Comparison of ENCODE assay signal across 8 mouse cellular contexts in genomic region chr7:16405516-16406351, GRCm38 (mm10). TPM values are rescaled to one million over a fixed set of nuclear protein-coding genes. Genes with fewer than 3 reads are reported as not detected.
A peak's percentile ranks its signal among the peaks of the same experiment; 100 is the strongest.
DNase-seq lines count a peak whose midpoint lies in the region; ATAC-seq and TF ChIP-seq lines count a peak whose summit lies in the region.

No protein-coding gene starts in this region.

- peak overlapping the region; percentile 7 for H3K4me2 ChIP-seq in embryonic facial prominence, embryonic 12.5 days (replicated peaks)
- peak overlapping the region; percentile 9; the same call in 1 of the 2 replicates for H3K4me2 ChIP-seq in midbrain, postnatal 0 days (ENCODE audit: low read depth, low read length, poor library complexity, severe bottlenecking)

- no peak for ATAC-seq in embryonic facial prominence, embryonic 12.5 days (ENCODE audit: insufficient number of reproducible peaks, insufficient read depth, low FRiP score, low TSS enrichment)
- ATAC-seq in midbrain, postnatal 0 days (ENCODE audit: low FRiP score): no peak

- H3K9ac ChIP-seq in embryonic facial prominence, embryonic 12.5 days: peak overlapping the region; percentile 17; the same call in 1 of the 2 replicates
- peak overlapping the region; percentile 45 for H3K9ac ChIP-seq in heart, adult 2 months (ENCODE audit: low read depth, low read length)
- H3K9ac ChIP-seq in liver, adult 2 months (ENCODE audit: low read depth, low read length): peak overlapping the region; percentile 16
- peak overlapping the region; percentile 9; the same call in 1 of the 2 replicates for H3K9ac ChIP-seq in midbrain, postnatal 0 days (replicated peaks; ENCODE audit: low read length, poor library complexity, severe bottlenecking)

- TF ChIP-seq POLR2A in heart, adult 2 months (IDR thresholded peaks at IDR 0.05; ENCODE audit: insufficient read depth, low read depth, low read length): peak; percentile 72
- TF ChIP-seq POLR2A in liver, adult 2 months (IDR thresholded peaks at IDR 0.05; ENCODE audit: extremely low read depth, insufficient read depth, low read length): no peak

- H3K4me3 ChIP-seq in embryonic facial prominence, embryonic 12.5 days: 0 out of 2 replicates have a peak overlapping the region, but pooled peaks have one; percentile 5
- H3K4me3 ChIP-seq in heart, adult 2 months: no peak overlapping the region; the same call in 1 of the 2 replicates
- no peak overlapping the region for H3K4me3 ChIP-seq in liver, adult 2 months (ENCODE audit: insufficient read depth, low read depth, low read length)
- no peak overlapping the region for H3K4me3 ChIP-seq in midbrain, postnatal 0 days (ENCODE audit: low read depth, low read length)

- peak; percentile 66 for TF ChIP-seq EP300 in heart, adult 2 months (IDR thresholded peaks at IDR 0.05; ENCODE audit: insufficient read depth, low read depth, low read length)

- H3K79me2 ChIP-seq in heart, adult 2 months (replicated peaks; ENCODE audit: control insufficient read depth, insufficient read depth, low read length): no peaks in the 10 kb centered on the region; the same call in 1 of the 2 replicates
- peaks cover 6% of the 10 kb centered on the region for H3K79me2 ChIP-seq in liver, adult 2 months (ENCODE audit: control insufficient read depth, insufficient read depth, low read length)

- no peaks in the 10 kb centered on the region for H3K9me3 ChIP-seq in embryonic facial prominence, embryonic 12.5 days
- no peaks in the 10 kb centered on the region for H3K9me3 ChIP-seq in midbrain, postnatal 0 days (ENCODE audit: low read length)

- 65% methylated on average over 11 of the region's 11 CpGs for WGBS in embryonic facial prominence, embryonic 12.5 days
- WGBS in heart, adult 2 months: 13% methylated on average over 11 of the region's 11 CpGs
- WGBS in liver, adult 2 months: 2% methylated on average over 11 of the region's 11 CpGs
- WGBS in midbrain, postnatal 0 days: 66% methylated on average over 11 of the region's 11 CpGs

- peaks cover 30% of the 10 kb centered on the region for H3K4me1 ChIP-seq in embryonic facial prominence, embryonic 12.5 days
- H3K4me1 ChIP-seq in heart, adult 2 months (ENCODE audit: control insufficient read depth, insufficient read depth, low read length): peaks cover 25% of the 10 kb centered on the region
- peaks cover 28% of the 10 kb centered on the region for H3K4me1 ChIP-seq in liver, adult 2 months (ENCODE audit: control insufficient read depth, insufficient read depth, low read length)
- H3K4me1 ChIP-seq in midbrain, postnatal 0 days (ENCODE audit: insufficient read depth, low read length): peaks cover 9% of the 10 kb centered on the region; the same call in 1 of the 2 replicates

- peak overlapping the region; percentile 80 for H3K27ac ChIP-seq in embryonic facial prominence, embryonic 12.5 days
- peak overlapping the region; percentile 100 for H3K27ac ChIP-seq in heart, adult 2 months
- H3K27ac ChIP-seq in liver, adult 2 months (replicated peaks; ENCODE audit: insufficient read depth, low read depth, low read length): peak overlapping the region; percentile 86
- H3K27ac ChIP-seq in midbrain, postnatal 0 days (ENCODE audit: low read depth, low read length): peak overlapping the region; percentile 67

- H3K27me3 ChIP-seq in embryonic facial prominence, embryonic 12.5 days: no peaks in the 10 kb centered on the region
- no peaks in the 10 kb centered on the region for H3K27me3 ChIP-seq in heart, adult 2 months (ENCODE audit: control insufficient read depth, insufficient read depth, low read length)
- no peaks in the 10 kb centered on the region for H3K27me3 ChIP-seq in liver, adult 2 months (ENCODE audit: control insufficient read depth, insufficient read depth, low read length)
- H3K27me3 ChIP-seq in midbrain, postnatal 0 days (ENCODE audit: insufficient read depth, low read length): no peaks in the 10 kb centered on the region

- peaks cover 5% of the 10 kb centered on the region; the same call in 1 of the 2 replicates for H3K36me3 ChIP-seq in embryonic facial prominence, embryonic 12.5 days
- H3K36me3 ChIP-seq in heart, adult 2 months (ENCODE audit: control insufficient read depth, insufficient read depth, low read length): peaks cover 19% of the 10 kb centered on the region
- H3K36me3 ChIP-seq in liver, adult 2 months (ENCODE audit: control insufficient read depth, insufficient read depth, low read length): no peaks in the 10 kb centered on the region
- no peaks in the 10 kb centered on the region for H3K36me3 ChIP-seq in midbrain, postnatal 0 days (ENCODE audit: insufficient read depth, low read length)

- TF ChIP-seq CTCF in heart, adult 2 months (IDR thresholded peaks at IDR 0.05): no peak
- TF ChIP-seq CTCF in liver, adult 2 months (IDR thresholded peaks at IDR 0.05; ENCODE audit: low read depth, low read length): no peak
- no peak for TF ChIP-seq CTCF in midbrain, postnatal 0 days (IDR thresholded peaks at IDR 0.05)

- intact Hi-C loops in heart, adult 2 months (cut with DNase I): loop anchor here (10.0 kb wide), 1 partner anchor 649 kb away; no protein-coding TSS in a partner anchor

- peak; percentile 47 to 59 for DNase-seq in right cerebral cortex, adult 2 months (ENCODE audit: low spot score in 2 of 2)
- DNase-seq in right cerebral cortex, postnatal 14 days: no peak
- DNase-seq in heart, adult 2 months: peak; percentile 80 to 86
- peak; percentile 75 for DNase-seq in kidney, adult 11 months
- DNase-seq in liver, adult 2 months (ENCODE audit: extremely low read depth, low read depth, low spot score): peak; percentile 66
- no peak for DNase-seq in midbrain, postnatal 0 days (ENCODE audit: low spot score)
- DNase-seq in testis, postnatal 10 days (ENCODE audit: low spot score): peak; percentile 43

RNA-seq across cellular contexts. Expression of gene Zc3h4, which starts 5.0 kb away (rescaled TPM):
- polyA plus RNA-seq in embryonic facial prominence, embryonic 12.5 days (2016; fragmentation: Nextera tagmentation; extraction: Ambion mirVana): 25.5 and 26.1 TPM in 2 replicates
- total RNA-seq in heart, adult 2 months (2021): 10 to 100 TPM; 27.7 to 32.4 TPM
- 17.7 and 17.8 TPM in 2 replicates for polyA plus RNA-seq in heart, adult 2 months (2012; rRNA removed)
- 5.2 and 7.5 TPM in 2 replicates for total RNA-seq in liver, adult 2 months (2014; rRNA removed)
- polyA plus RNA-seq in liver, adult 2 months (2012; rRNA removed): 11.1 and 14.3 TPM in 2 replicates
- total RNA-seq in midbrain, postnatal 0 days (2014; rRNA removed): 38.4 and 41.1 TPM in 2 replicates
- polyA plus RNA-seq in midbrain, postnatal 0 days (2015; fragmentation: Nextera tagmentation; extraction: Ambion mirVana): 9.2 and 9.7 TPM in 2 replicates

RNA-seq across cellular contexts. Expression of gene Sae1, which starts 18.1 kb away (rescaled TPM):
- 386 and 405 TPM in 2 replicates for polyA plus RNA-seq in embryonic facial prominence, embryonic 12.5 days (2016; fragmentation: Nextera tagmentation; extraction: Ambion mirVana)
- total RNA-seq in heart, adult 2 months (2021): 10 to 100 TPM; 33.0 to 36.1 TPM
- 23.4 and 45.3 TPM in 2 replicates for polyA plus RNA-seq in heart, adult 2 months (2012; rRNA removed)
- 15.8 and 16.1 TPM in 2 replicates for total RNA-seq in liver, adult 2 months (2014; rRNA removed)
- polyA plus RNA-seq in liver, adult 2 months (2012; rRNA removed): 11.5 and 25.8 TPM in 2 replicates
- 84.6 and 98.2 TPM in 2 replicates for total RNA-seq in midbrain, postnatal 0 days (2014; rRNA removed)
- polyA plus RNA-seq in midbrain, postnatal 0 days (2015; fragmentation: Nextera tagmentation; extraction: Ambion mirVana): 195 and 199 TPM in 2 replicates

RNA-seq across cellular contexts. Expression of gene Tmem160, which starts 46.8 kb away (rescaled TPM):
- polyA plus RNA-seq in embryonic facial prominence, embryonic 12.5 days (2016; fragmentation: Nextera tagmentation; extraction: Ambion mirVana): 57.7 and 66.8 TPM in 2 replicates
- total RNA-seq in heart, adult 2 months (2021): 10 to 100 TPM; 82.9 to 88.2 TPM
- 109 and 140 TPM in 2 replicates for polyA plus RNA-seq in heart, adult 2 months (2012; rRNA removed)
- total RNA-seq in liver, adult 2 months (2014; rRNA removed): 31.7 and 32.0 TPM in 2 replicates
- polyA plus RNA-seq in liver, adult 2 months (2012; rRNA removed): 114 and 128 TPM in 2 replicates
- total RNA-seq in midbrain, postnatal 0 days (2014; rRNA removed): 43.1 and 55.6 TPM in 2 replicates
- 105 and 108 TPM in 2 replicates for polyA plus RNA-seq in midbrain, postnatal 0 days (2015; fragmentation: Nextera tagmentation; extraction: Ambion mirVana)

Comparison
In these comparisons a context has a peak if more than half of its experiments do, and no peak if none do; other contexts are left out.
1. DNase-seq: peak in right cerebral cortex, adult 2 months (2 of 2), heart, adult 2 months (2 of 2), kidney, adult 11 months (single experiment), liver, adult 2 months (single experiment) and testis, postnatal 10 days (single experiment); none in right cerebral cortex, postnatal 14 days (single experiment) and midbrain, postnatal 0 days (single experiment).
2. Peak in every context shown above with its lines, with median percentiles within 50 percentile points of each other: H3K27ac ChIP-seq and H3K9ac ChIP-seq.